Mouse (Mus musculus): ENCODE data around the gene 3110040M04Rik.
"Not testable (repeated sequence)": the region's sequence is repeated elsewhere in the genome, so short reads cannot be mapped to it uniquely, and the experiment has no call there.

3110040M04Rik gene

GRCm38 (mm10) chr1:151203818-151204217 is at the start of gene 3110040M04Rik:
TSS of gene 3110040M04Rik (plus strand) at chr1:151204121.
- DNase-seq = not testable (repeated sequence)

DNA sequence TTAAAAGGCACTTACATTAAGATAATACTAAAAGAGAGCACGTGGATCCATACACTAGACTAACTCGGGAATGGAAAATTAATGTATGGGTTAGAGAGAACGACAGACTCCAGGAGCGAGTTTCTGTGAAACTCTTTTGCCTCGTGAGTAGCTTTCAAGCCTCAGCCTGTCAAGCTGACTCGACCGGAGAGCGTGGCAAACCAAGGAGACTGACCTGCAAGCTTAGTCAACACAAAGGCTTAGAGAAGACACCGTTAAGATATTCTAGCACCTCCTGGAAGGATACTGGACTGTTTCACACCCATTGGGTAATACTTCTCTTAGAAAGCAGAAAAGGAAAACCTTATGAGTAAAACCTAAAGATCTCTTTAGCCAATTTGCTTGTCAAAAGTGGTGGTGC is 49.8 kb upstream of the 3110040M04Rik start:
- not testable (repeated sequence) for DNase-seq

GRCm38 (mm10) chr1:151156129-151156528 is 47.8 kb upstream of the 3110040M04Rik start:
- DNase-seq = no peak

DNA sequence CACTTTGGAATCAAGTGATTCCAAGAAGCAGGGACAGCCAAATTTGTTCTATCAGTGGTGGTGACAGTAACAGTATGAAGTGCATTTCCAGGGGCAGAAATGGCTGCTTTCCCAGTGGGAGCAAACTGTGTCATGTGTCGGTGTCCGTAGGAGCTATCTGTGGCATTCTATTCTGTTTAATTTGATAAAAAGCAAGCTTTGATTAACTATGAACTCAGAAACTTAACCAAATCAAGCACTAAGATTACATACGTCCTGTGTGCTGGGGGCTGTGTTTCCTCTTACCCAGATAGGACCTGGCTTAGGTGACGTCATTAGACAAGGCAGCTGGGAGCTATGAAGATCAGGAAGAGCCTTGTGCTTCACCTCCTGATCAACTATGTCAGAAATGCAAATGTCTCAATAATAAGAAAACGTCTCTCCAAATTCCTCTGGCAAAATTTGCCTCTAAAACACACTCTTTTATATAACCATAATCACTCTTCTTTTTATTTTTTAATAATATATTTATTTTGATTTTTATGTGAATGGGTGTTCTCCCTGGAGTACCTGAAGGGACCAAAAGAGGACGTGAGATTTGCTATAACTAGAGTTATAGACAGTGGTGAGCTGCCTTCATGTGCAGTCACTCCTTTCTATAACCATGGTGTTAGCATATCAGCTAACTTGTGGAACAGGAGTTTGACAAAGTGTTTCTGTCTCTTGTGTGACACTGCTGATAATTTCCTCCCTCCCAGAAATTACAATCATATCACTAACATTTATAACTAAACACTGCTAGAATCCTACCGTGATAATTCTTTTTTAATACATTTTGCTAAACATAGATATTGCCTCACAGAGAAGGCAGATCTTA is 46.9 kb upstream of the 3110040M04Rik start:
- no peak for DNase-seq

DNA sequence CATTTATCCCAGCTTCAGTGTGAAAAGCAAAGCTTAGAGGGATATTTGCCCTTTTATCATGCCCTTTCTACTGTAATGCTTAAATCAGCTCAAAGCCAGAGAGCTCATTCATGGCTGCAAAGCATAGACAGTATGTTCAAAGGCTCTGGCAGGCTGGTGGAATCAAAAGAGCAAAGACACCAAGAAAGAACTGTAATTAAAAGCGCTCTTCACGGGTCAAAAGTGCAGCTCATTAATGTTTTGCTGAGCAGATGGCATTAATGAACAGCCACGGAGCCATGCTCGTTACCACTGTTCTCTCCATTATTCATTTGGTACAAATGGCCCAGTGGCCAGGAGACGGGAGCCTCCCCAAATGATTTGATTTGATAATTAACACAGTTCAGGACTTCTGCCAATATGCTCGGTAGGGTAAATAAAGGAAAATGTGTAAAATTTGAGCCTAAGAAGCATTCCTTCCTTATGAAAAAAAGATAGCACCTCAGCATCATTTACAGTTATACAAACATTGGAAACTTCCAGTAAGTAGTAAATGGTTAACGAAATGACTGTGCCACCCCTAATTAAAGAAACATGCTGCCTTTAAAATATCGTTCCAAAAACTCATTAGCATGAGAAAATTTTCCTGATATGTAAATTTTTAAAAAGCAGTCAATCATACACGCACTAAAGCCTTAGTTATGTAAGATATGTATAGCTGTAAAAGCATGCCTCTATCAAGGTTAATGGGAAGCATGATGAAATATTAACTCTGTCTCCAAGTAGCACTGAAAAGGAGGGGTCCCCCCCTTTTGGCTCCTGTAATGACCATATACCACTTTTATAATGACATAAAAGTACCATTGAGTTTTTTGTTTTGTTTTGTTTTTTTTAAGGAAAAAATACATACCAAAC is 45.7 kb upstream of the 3110040M04Rik start:
- peak; percentile 75 for DNase-seq

DNA sequence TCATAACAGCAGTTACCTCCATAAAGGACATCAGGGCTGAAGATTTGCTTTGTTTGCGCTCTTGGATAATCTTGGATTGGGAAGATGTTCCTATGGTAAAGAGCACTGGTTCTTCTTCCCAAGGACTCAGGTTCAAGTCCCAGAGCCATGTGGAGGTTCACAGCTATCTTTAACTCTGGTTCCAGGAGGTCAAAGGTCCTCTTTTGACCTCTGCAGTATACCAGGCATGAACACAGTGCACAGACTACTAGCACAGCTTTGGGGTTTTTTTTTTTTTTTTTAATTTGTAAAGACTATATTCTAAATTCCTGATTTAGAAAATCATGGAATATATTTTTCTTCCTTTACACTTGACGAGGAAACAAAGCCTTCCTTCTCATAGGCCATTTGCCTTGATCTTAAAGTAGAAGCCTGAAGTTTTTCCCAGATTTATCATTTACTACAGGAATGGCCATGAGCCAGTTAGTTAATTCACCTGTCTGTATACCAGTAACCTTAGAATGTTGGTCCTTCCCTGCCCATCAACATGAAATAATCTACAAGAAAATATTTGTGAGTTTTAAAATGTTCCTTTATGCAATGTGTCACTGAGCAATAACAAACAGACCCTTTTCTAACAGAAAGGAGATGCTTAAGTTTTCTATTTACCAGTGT is 44.9 kb upstream of the 3110040M04Rik start:
- DNase-seq = no peak

DNA sequence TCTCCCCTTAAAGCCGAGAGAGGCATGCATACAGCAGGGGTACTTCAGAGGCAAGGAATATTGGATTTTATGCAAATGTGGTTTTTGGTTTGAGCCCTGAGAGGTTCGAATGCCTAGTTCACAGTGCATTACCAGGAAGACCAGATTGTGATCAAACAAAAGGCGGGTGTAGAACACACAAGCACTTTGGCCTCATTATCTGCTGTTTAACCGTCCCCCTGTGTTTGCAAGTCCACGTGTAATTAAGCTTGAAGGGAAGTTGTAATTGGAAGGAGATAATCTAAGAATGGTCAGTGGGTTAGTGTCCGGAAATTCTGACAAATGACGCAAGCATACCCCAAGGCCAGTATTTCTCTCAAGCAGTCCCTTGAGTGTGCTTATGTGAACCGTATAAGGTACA is 37.9 kb upstream of the 3110040M04Rik start:
- no peak for DNase-seq

DNA sequence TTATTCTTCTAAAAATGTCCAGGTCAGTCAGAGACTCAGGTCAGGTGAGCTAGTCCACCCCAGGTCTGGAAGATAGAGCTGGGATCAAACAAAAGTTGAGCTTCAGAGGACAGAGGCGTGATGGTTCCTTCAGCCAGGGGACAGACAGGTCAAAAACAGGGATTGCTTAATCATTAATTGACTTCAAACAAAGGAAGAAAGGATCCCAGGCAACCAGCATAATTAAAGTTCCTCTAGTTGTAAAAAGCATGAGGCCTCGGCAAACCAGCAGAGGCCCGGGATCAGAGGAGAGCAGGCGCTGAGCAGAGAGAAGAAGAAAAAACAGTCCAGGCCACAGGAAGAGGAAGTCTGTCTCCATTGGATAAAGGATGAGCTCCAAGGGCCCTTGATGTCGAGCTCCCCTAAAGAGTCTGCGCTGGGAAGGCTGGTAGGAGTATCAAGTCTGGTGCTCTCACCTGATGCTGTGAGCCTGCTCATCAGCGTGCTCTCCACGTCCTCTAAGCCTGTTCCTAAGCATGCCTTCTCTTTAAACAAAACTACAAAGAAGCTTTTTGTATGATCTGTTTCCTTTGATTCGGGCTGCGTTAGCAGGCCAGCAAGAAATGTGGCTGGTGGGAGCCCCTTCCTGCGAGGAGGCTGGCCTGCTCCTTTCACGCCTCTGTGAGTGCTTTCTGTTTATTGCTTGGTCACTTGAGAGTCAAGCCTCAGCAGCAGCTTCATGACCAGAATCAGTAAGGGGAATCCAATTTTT is 36.4 kb upstream of the 3110040M04Rik start:
- DNase-seq = no peak

DNA sequence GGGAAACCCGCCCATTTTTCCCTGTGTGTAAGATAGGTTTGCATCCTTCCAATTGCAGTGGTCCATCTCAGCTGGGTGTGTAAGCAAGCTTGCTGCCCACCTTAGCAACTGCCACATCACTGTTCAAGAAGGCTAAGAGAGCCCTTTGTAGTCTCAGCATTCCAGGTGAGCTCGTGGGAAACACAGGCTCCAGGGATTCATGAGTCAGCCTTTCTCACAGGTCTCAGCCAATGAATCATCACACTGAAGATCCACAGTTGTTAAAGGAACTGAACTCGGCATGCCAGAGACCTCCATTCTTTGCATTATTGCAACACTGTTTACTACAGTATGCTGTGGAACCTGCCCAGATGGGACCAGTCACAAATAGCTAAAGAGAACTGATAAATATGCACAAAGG is 35.3 kb upstream of the 3110040M04Rik start:
- DNase-seq = no peak

- DNase-seq = no peak
Measured at GRCm38 (mm10) chr1:151171572-151172461, 32.1 kb upstream of the 3110040M04Rik start.

- no peak for DNase-seq
Measured at GRCm38 (mm10) chr1:151177030-151177936, 26.6 kb upstream of the 3110040M04Rik start.

- DNase-seq = peak; percentile 59
Measured at GRCm38 (mm10) chr1:151177937-151178271, 26.0 kb upstream of the 3110040M04Rik start.

DNA sequence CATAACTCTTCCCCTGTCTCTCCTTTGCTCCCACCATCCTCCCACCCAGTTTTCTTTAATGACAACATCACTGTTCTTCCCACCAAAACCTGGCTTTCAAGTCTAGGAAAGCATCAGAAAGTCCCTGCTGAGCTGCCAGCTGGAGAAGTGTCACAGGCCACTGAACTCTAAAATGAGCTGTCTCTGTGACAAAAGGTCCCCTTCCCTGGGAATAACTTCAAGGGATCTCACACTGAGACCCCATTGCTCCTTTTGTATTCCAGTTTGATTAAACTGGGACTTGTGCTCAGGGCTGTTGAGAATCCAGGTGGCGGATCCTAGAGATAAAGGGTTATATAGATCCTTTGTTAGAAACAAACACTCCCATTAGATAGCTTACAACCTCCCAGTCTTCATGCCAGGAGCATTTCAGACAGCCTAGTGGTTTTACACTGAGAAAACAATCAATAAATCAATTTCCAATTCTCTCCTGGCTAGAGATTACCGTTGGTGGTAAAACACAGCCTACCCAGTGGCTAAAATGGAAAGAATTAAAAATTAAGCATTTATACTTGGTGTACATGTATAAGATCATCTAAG is 25.3 kb upstream of the 3110040M04Rik start:
- no peak for DNase-seq

GRCm38 (mm10) chr1:151180167-151180566 is 23.8 kb upstream of the 3110040M04Rik start:
- no peak for DNase-seq

DNA sequence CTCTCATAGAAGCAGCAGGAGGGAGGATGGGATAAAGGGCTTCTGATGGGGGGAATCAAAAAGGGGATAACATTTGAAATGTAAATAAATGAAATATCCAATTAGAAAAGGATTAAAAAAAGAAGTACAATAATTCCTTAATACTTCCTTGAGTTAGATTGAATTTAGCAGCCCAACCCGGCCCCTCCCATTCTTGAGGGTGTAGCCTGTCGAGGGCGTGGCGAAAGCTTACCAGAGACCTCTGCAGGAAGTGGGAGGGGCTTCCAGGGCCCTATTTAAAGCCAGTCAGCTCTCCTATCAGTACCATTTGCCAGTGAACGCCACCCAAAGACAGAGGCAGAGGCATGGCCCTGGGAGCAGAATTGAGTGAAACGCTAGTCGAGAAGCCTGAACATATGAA is 21.7 kb upstream of the 3110040M04Rik start, which contains the start of gene Gm47985:
Gene Gm47985 (plus strand): TSS at position 272 of the 400 bp plus-strand sequence.
- not testable (repeated sequence) for DNase-seq

GRCm38 (mm10) chr1:151186186-151186585 is 17.7 kb upstream of the 3110040M04Rik start:
- DNase-seq = not testable (repeated sequence)

DNA sequence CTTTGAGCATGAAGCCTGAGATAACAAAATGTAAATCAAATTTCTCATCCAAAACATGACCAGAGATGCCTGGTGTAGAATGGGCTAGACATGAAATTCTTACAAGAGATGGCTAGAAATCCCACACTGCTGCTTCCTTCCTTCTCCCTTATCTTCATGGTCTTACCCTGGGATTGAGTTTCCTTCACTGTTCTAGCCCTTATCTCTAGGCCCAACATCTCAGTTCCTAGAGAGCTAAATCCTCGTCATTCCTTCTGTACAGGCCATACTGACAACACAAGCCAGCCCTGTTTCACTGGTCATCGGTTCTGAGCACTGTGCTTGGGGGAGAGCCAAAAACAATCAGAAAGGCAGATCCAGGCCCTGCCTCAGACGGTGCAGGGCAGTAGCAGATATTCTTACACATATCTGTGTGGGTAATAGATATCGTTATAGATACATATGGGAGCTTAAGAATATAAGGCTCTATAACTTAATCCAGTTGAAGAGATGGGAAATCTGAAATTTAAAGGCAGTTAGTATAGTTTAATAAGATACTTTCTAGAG is 17.0 kb upstream of the 3110040M04Rik start:
- not testable (repeated sequence) for DNase-seq

DNA sequence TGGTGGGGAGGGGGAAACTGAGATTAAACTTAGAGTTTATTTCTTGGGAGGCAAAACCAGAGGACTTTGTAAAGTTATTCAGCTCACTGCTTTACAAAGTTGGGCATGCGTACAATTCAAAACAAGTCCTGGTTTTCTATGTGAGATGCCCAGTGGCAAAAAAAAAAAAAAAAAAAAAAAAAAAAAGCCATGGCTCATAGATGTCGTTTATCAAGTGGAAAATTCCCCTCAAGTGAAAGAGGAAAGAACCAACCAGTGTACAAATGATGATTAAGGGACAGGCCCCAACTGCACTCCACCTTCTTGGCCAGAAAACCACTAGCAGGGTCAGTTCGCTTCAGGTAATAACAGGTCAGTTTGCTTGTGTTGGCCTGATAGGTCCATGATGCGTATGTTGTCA is 15.5 kb upstream of the 3110040M04Rik start:
- DNase-seq = no peak

DNA sequence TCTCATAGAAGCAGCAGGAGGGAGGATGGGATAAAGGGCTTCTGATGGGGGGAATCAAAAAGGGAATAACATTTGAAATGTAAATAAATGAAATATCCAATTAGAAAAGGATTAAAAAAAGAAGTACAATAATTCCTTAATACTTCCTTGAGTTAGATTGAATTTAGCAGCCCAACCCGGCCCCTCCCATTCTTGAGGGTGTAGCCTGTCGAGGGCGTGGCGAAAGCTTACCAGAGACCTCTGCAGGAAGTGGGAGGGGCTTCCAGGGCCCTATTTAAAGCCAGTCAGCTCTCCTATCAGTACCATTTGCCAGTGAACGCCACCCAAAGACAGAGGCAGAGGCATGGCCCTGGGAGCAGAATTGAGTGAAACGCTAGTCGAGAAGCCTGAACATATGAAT is 11.8 kb upstream of the 3110040M04Rik start, which contains the start of gene Gm8947:
Gene Gm8947 (plus strand): TSS at position 302 of the 400 bp plus-strand sequence.
- not testable (repeated sequence) for DNase-seq

Measured in kidney, adult 18-20 months (tissue).